9 mouse cellular contexts compared by ENCODE assay signal in the genomic region with DNA sequence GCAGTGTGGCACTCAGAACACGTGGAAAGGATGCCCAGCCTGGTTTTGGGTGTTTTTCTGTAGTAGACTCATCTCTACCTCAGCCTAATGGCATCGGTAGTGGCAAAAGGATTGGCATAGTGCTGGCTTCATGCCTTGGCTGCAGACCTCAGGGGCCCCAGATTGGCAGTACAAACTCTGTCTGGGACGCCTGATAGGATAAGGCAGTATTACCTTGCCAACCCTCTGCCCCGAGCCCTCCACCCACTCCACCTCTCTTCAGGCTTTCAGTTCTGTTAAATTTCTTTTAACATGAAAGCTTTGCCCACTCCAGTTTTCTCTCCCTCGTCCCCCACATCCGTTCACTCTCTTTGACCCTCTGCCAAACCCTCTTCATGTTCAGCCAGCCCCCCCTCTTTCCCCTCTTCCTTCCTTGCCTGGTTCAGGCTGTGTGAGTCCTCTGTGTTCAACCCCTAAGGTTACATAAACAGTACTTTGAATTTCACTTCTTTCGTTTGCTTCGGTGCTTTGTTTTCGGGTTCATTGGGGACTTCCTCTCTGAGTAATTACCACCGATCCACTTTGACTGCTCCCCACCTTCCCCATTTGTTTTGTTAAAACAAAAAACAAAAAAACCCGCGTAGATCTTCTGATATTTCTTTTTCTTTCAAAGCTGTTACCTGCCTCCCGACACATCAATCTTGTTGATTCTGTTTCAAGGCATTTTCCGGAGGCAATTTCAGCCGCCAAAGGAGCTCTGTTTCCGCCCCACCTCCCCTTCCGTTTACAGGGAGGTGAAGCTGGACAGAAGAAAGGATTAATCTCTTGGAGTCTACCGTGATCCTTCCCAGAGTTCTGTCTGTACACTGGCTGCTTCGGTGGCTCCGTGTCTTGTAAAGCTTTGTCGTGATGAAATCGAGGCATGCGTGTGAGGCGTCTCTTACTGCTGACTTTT. TPM values are rescaled to one million over a fixed set of nuclear protein-coding genes. Genes with fewer than 3 reads are reported as not detected.
A peak's percentile ranks its signal among the peaks of the same experiment; 100 is the strongest.
DNase-seq lines count a peak whose midpoint lies in the region; ATAC-seq and TF ChIP-seq lines count a peak whose summit lies in the region.
"Had no signal": no experiment of that assay in that cellular context is flagged by ENCODE, and none has a peak within 500 bp of the region (broad histone marks: within the 10 kb centered on the region; RNA-seq: fewer than 3 reads in every experiment).

No protein-coding gene starts in this region.

- no peak for TF ChIP-seq CTCF in layer of hippocampus, adult 2 months (conservative IDR thresholded peaks at IDR 0.05)
- TF ChIP-seq CTCF in cortical plate, adult 2 months (IDR thresholded peaks at IDR 0.05; ENCODE audit: extremely low read depth, insufficient read depth, low read length), result no peak
- no peak for TF ChIP-seq CTCF in liver, embryonic 14.5 days (IDR thresholded peaks at IDR 0.05; ENCODE audit: low read depth)

- WGBS in hindbrain, embryonic 10.5 days, result 48% methylated on average over 24 of the region's 24 CpGs
- 25% methylated on average over 24 of the region's 24 CpGs for whole genome bisulfite sequencing in liver, embryonic 14.5 days (ENCODE audit: insufficient replicate concordance)
- WGBS in stomach, embryonic 14.5 days, result 13% methylated on average over 24 of the region's 24 CpGs

- H3K27me3 ChIP-seq in hindbrain, embryonic 10.5 days (ENCODE audit: insufficient read depth, poor library complexity, severe bottlenecking), result no peaks in the 10 kb centered on the region
- no peaks in the 10 kb centered on the region for H3K27me3 ChIP-seq in liver, embryonic 14.5 days (ENCODE audit: control insufficient read depth, insufficient read depth, low read length)
- no peaks in the 10 kb centered on the region for H3K27me3 ChIP-seq in stomach, embryonic 14.5 days (ENCODE audit: control insufficient read depth, insufficient read depth, low read length)

- H3K9ac ChIP-seq in liver, embryonic 14.5 days (replicated peaks), result no peak overlapping the region
- H3K9ac ChIP-seq in stomach, embryonic 14.5 days (replicated peaks; ENCODE audit: low read depth, low read length), result no peak overlapping the region; the same call in 1 of the 2 replicates

- DNase-seq in layer of hippocampus, adult 2 months (ENCODE audit: low spot score in 2 of 2), result no peak
- DNase-seq in layer of hippocampus, adult 11-12 months (ENCODE audit: low spot score), result no peak
- DNase-seq in hindbrain, embryonic 10.5 days (ENCODE audit: low spot score), result peak; percentile 10
- no peak for DNase-seq in liver, embryonic 14.5 days (ENCODE audit: low read depth in 3 of 3, low spot score in 3 of 3)
- no peak for DNase-seq in c-Kit-positive CD71-positive TER-119-positive erythroid progenitor cells, embryonic 14.5 days (ENCODE audit: low spot score)
- no peak for DNase-seq in urinary bladder, postnatal 14 days (ENCODE audit: low spot score)

- TF ChIP-seq EP300 in liver, embryonic 14.5 days (IDR thresholded peaks at IDR 0.05; ENCODE audit: low read depth), result no peak

- no peaks in the 10 kb centered on the region; the same call in 1 of the 2 replicates for H3K4me1 ChIP-seq in cortical plate, adult 2 months (ENCODE audit: control insufficient read depth, insufficient read depth, low read length)
- H3K4me1 ChIP-seq in hindbrain, embryonic 10.5 days (replicated peaks), result no peaks in the 10 kb centered on the region; the same call in 1 of the 2 replicates
- H3K4me1 ChIP-seq in liver, embryonic 14.5 days (replicated peaks; ENCODE audit: control insufficient read depth in 2 of 2, insufficient read depth in 2 of 2, low read length in 1 of 2), result no peaks in the 10 kb centered on the region
- H3K4me1 ChIP-seq in stomach, embryonic 14.5 days (ENCODE audit: control insufficient read depth, insufficient read depth, low read length), result 0 out of 2 replicates have a peak, but pooled peaks cover 4% of the 10 kb centered on the region

- peak overlapping the region; percentile 50 for H3K4me3 ChIP-seq in layer of hippocampus, adult 2 months
- peak overlapping the region; percentile 23 for H3K4me3 ChIP-seq in cortical plate, adult 2 months (ENCODE audit: insufficient read depth, low read length)
- H3K4me3 ChIP-seq in hindbrain, embryonic 10.5 days, result peak overlapping the region; percentile 14; the same call in 1 of the 2 replicates
- H3K4me3 ChIP-seq in liver, embryonic 14.5 days (ENCODE audit: insufficient read depth in 1 of 2, low read depth in 2 of 2, low read length in 2 of 2), result no peak overlapping the region
- H3K4me3 ChIP-seq in stomach, embryonic 14.5 days (ENCODE audit: low read depth, low read length), result peak overlapping the region; percentile 20

- no peaks in the 10 kb centered on the region for H3K9me3 ChIP-seq in hindbrain, embryonic 10.5 days
- no peaks in the 10 kb centered on the region for H3K9me3 ChIP-seq in liver, embryonic 14.5 days (ENCODE audit: control insufficient read depth, low read length)
- no peaks in the 10 kb centered on the region for H3K9me3 ChIP-seq in stomach, embryonic 14.5 days (ENCODE audit: control insufficient read depth, low read depth, low read length)

- no peak overlapping the region for H3K27ac ChIP-seq in layer of hippocampus, adult 2 months
- no peak overlapping the region for H3K27ac ChIP-seq in cortical plate, adult 2 months (ENCODE audit: insufficient read depth, low read length)
- H3K27ac ChIP-seq in hindbrain, embryonic 10.5 days, result no peak overlapping the region
- H3K27ac ChIP-seq in liver, embryonic 14.5 days, result no peak overlapping the region
- no peak overlapping the region for H3K27ac ChIP-seq in stomach, embryonic 14.5 days (ENCODE audit: low read length)
- H3K27ac ChIP-seq: macrophage had no signal

- ATAC-seq in liver, embryonic 14.5 days (ENCODE audit: insufficient read depth), result no peak
- peak; percentile 61; the same call in 1 of the 2 replicates for ATAC-seq in stomach, embryonic 14.5 days (ENCODE audit: insufficient number of reproducible peaks, insufficient read depth, low FRiP score, low read depth)

- no peaks in the 10 kb centered on the region for H3K36me3 ChIP-seq in hindbrain, embryonic 10.5 days
- H3K36me3 ChIP-seq in liver, embryonic 14.5 days (replicated peaks; ENCODE audit: control insufficient read depth, insufficient read depth, low read depth), result no peaks in the 10 kb centered on the region
- H3K36me3 ChIP-seq in stomach, embryonic 14.5 days (ENCODE audit: control insufficient read depth, insufficient read depth, low read length), result no peaks in the 10 kb centered on the region

- peak overlapping the region; percentile 22 for H3K4me2 ChIP-seq in liver, embryonic 14.5 days (ENCODE audit: low read depth)
- peak overlapping the region; percentile 45 for H3K4me2 ChIP-seq in stomach, embryonic 14.5 days (replicated peaks; ENCODE audit: low read depth, low read length)

- TF ChIP-seq POLR2A in cortical plate, adult 2 months (IDR thresholded peaks at IDR 0.05; ENCODE audit: extremely low read depth, insufficient read depth, low read length), result no peak

RNA-seq across cellular contexts. Expression of gene Gm17542, which starts 3.9 kb away (rescaled TPM):
- not detected for total RNA-seq in layer of hippocampus, adult 2 months (2021)
- not detected in 2 replicates for polyA plus RNA-seq in cortical plate, adult 2 months (2012; rRNA removed)
- not detected in 2 replicates for polyA plus RNA-seq in hindbrain, embryonic 10.5 days (2016; fragmentation: Nextera tagmentation; extraction: Ambion mirVana)
- not detected in 2 replicates for polyA plus RNA-seq in liver, embryonic 14.5 days (2012; rRNA removed)
- polyA plus RNA-seq in liver, embryonic 14.5 days (2014; fragmentation: Nextera tagmentation; extraction: Ambion mirVana), result not detected in 2 replicates
- not detected in 2 replicates for polyA plus RNA-seq in stomach, embryonic 14.5 days (2014; fragmentation: Nextera tagmentation; extraction: Ambion mirVana)
- polyA plus RNA-seq: macrophage had no signal

RNA-seq across cellular contexts. Expression of gene Edar, which starts 38.7 kb away (rescaled TPM):
- under 1 TPM; 0.13 to 0.15 TPM for total RNA-seq in layer of hippocampus, adult 2 months (2021)
- 0.30 and 0.44 TPM in 2 replicates for polyA plus RNA-seq in cortical plate, adult 2 months (2012; rRNA removed)
- 0.08 and 0.20 TPM in 2 replicates for polyA plus RNA-seq in hindbrain, embryonic 10.5 days (2016; fragmentation: Nextera tagmentation; extraction: Ambion mirVana)
- polyA plus RNA-seq in liver, embryonic 14.5 days (2012; rRNA removed), result not detected in 2 replicates
- polyA plus RNA-seq in liver, embryonic 14.5 days (2014; fragmentation: Nextera tagmentation; extraction: Ambion mirVana), result not detected in 2 replicates
- 3.5 and 4.5 TPM in 2 replicates for polyA plus RNA-seq in stomach, embryonic 14.5 days (2014; fragmentation: Nextera tagmentation; extraction: Ambion mirVana)
- polyA plus RNA-seq: macrophage had no signal

Comparison
In these comparisons a context has a peak if more than half of its experiments do, and no peak if none do; other contexts are left out.
1. H3K4me3 ChIP-seq: peak in layer of hippocampus, adult 2 months (single experiment), cortical plate, adult 2 months (single experiment), hindbrain, embryonic 10.5 days (single experiment) and stomach, embryonic 14.5 days (single experiment); none in liver, embryonic 14.5 days (0 of 2).